Mouse (Mus musculus) megakaryocyte, embryonic 14.5 days (primary cell): ENCODE measurements around the gene Afap1l2. TPM values are rescaled to one million over a fixed set of nuclear protein-coding genes. Genes with fewer than 3 reads are reported as not detected.

ENCODE experiments used
- H3K27me3 ChIP-seq: replicated peaks from 2 replicates; pipeline ENCODE3; 2012; ENCODE audit warnings: inconsistent platforms
- H3K36me3 ChIP-seq: replicated peaks from 2 replicates; pipeline ENCODE3; 2012; ENCODE audit warnings: low read length, inconsistent platforms, mixed read lengths
- H3K4me1 ChIP-seq: 2 replicates; pipeline ENCODE4 v1.6.1; 2012; ENCODE audit warnings: inconsistent platforms
- H3K4me3 ChIP-seq: replicated peaks from 2 replicates; pipeline ENCODE3; 2012; ENCODE audit warnings: moderate library complexity, mild to moderate bottlenecking, inconsistent platforms
- H3K9me3 ChIP-seq: 2 replicates; pipeline ENCODE4 v1.6.1; 2012; ENCODE audit warnings: inconsistent platforms
- FLI1 ChIP-seq: IDR thresholded peaks from 2 replicates; pipeline ENCODE4 v1.6.1; 2012; ENCODE audit warnings: low read length, inconsistent platforms, mixed read lengths
- GATA1 ChIP-seq: IDR thresholded peaks from 3 replicates; pipeline ENCODE4 v1.6.1; 2012; ENCODE audit warnings: mixed read lengths, low read length, inconsistent platforms, borderline replicate concordance
- polyA plus RNA-seq: library from polyadenylated mRNA; stranded (reverse); fragments of >175 nt; gene quantifications from 2 replicates; pipeline ENCODE4 v1.2.3, GENCODE M21; 2012; ENCODE audit warnings: low replicate concordance; ENCODE audit not compliant: insufficient read depth

Gene Afap1l2
- polyA plus RNA-seq, 1 experiment = not detected

- Histone ChIP-seq H3K4me3 (no peak overlapping the region), H3K27me3 (peaks cover 50% of the 10 kb centered on the region), H3K9me3 (no peaks in the 10 kb centered on the region), H3K36me3 (no peaks in the 10 kb centered on the region), H3K4me1 (no peaks in the 10 kb centered on the region)
- TF ChIP-seq FLI1 (no peak), GATA1 (no peak)
These were observed 9.7 kb downstream of the Afap1l2 start for GRCm38 (mm10) chr19:56998331-56998730.

DNA sequence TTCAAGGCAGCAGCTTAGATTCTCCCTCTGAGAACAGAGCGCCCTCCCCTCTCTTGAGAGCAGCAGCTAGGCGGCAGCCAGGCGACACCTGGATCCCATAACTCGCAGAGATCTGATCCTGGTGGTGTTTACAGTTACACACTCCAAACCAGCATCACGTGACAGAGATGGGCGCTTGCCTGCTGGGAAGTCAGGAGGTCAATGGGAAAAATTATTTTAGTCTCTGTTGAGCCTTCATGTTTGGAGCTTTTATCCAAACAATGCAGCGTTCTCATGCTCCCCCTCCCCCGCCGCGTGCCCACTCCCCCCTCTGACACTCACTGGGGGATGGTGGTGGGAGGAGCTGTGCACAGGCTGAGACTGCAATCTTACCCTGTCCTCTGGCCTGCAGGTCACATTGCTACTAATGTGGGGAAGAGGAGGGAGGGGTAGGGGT is 10.8 kb downstream of the Afap1l2 start:
- no peaks in the 10 kb centered on the region for H3K36me3 ChIP-seq
- H3K27me3 ChIP-seq = peaks cover 46% of the 10 kb centered on the region
- no peaks in the 10 kb centered on the region for H3K4me1 ChIP-seq
- TF ChIP-seq FLI1 = no peak
- no peak overlapping the region for H3K4me3 ChIP-seq
- no peaks in the 10 kb centered on the region for H3K9me3 ChIP-seq

DNA sequence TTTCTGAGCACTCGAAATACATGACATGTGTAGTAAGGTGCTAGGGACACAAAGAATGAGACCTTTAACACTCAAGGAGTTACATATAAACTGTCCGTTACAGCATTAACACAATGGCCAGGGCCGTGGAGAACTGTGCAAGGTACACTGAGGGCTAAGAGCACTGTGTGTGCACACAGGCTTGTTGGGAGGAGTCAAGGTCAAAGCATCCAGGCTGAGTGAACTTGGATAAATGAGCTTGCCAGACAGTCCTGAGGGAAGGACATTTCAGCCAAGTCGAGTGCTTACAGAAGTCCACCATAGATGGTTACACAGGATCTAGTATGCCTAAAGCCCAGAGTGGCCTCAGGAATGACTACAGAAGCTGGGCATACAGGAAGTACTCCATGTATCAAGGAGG is 12.6 kb downstream of the Afap1l2 start:
- no peak for TF ChIP-seq FLI1
- TF ChIP-seq GATA1 = no peak
- Histone ChIP-seq H3K27me3 (peaks cover 41% of the 10 kb centered on the region), H3K9me3 (no peaks in the 10 kb centered on the region), H3K4me1 (no peaks in the 10 kb centered on the region), H3K4me3 (no peak overlapping the region), H3K36me3 (no peaks in the 10 kb centered on the region)

DNA sequence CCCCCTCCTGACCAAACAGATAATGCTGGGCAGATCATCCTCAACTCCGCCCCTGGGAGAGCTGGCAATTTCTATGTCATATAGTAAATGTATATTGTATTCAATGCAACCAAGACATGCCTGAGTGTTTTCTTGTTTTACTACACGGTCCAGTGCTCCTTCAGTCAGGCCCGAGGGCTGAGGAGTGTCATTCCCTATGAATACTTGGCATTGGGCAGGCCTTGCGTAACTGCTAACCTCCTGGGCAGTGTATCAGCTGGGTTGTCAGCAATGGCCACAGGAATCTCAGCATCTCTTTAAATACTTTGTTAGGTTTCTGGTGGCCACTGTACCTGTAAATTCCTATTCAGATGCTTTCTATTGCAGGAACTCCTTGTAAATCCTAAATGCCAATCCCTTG is 13.4 kb downstream of the Afap1l2 start:
- TF ChIP-seq FLI1 = no peak
- TF ChIP-seq GATA1 = no peak

GRCm38 (mm10) chr19:56993763-56994162 is 14.3 kb downstream of the Afap1l2 start:
- no peak for TF ChIP-seq FLI1
- no peak for TF ChIP-seq GATA1
- H3K27me3 ChIP-seq = peaks cover 40% of the 10 kb centered on the region
- H3K36me3 ChIP-seq = no peaks in the 10 kb centered on the region
- H3K4me1 ChIP-seq = no peaks in the 10 kb centered on the region
- H3K9me3 ChIP-seq = no peaks in the 10 kb centered on the region
- no peak overlapping the region for H3K4me3 ChIP-seq

More for the DNA sequence above, 13.4 kb downstream of the Afap1l2 start:
- no peak overlapping the region for H3K4me3 ChIP-seq
- peaks cover 39% of the 10 kb centered on the region for H3K27me3 ChIP-seq
- H3K4me1 ChIP-seq = no peaks in the 10 kb centered on the region
- no peaks in the 10 kb centered on the region for H3K36me3 ChIP-seq
- no peaks in the 10 kb centered on the region for H3K9me3 ChIP-seq

- Histone ChIP-seq H3K9me3 (no peaks in the 10 kb centered on the region), H3K27me3 (peaks cover 41% of the 10 kb centered on the region), H3K36me3 (no peaks in the 10 kb centered on the region), H3K4me1 (no peaks in the 10 kb centered on the region), H3K4me3 (no peak overlapping the region)
- no peak for TF ChIP-seq FLI1
- TF ChIP-seq GATA1 = no peak
These were observed 15.0 kb downstream of the Afap1l2 start for GRCm38 (mm10) chr19:56992978-56993545.

DNA sequence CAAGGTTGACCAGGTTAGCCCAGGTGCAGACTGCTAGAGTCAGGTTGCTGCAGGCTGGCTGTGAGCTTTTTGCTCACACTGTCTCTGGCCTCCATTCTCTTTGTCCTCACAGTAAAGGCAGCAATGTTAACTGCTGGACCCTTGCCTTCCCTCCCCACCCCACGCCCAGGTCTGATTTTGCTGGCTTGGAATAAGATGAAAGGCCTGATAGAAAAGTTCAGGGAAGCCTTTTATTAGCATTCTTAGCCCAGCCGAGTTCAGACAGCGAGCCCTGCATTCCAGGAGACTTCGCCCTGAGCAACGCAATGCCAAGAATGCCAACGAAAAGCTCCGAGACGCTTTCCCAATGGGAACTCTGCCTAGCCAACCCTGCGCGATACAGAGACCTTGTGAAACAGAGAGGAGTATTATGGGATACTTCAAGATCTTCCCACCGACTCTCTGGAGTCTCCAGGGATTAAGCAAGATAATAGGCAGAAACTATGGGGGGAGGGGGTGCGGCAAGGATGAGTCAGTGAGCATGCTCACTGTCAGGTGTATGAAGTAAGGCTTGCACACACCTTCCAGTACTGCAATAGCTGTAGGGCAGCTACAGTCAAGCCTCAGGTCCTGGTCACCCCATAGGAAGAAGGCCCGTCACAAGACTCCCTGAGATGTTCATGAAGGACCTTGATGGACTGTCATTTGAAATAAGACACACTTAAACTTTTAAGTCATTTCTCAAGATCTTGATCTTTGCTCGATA is 17.5 kb downstream of the Afap1l2 start:
- Histone ChIP-seq H3K27me3 (peaks cover 35% of the 10 kb centered on the region), H3K4me1 (no peaks in the 10 kb centered on the region), H3K9me3 (no peaks in the 10 kb centered on the region), H3K4me3 (no peak overlapping the region), H3K36me3 (no peaks in the 10 kb centered on the region)
- no peak for TF ChIP-seq FLI1
- TF ChIP-seq GATA1 = no peak

DNA sequence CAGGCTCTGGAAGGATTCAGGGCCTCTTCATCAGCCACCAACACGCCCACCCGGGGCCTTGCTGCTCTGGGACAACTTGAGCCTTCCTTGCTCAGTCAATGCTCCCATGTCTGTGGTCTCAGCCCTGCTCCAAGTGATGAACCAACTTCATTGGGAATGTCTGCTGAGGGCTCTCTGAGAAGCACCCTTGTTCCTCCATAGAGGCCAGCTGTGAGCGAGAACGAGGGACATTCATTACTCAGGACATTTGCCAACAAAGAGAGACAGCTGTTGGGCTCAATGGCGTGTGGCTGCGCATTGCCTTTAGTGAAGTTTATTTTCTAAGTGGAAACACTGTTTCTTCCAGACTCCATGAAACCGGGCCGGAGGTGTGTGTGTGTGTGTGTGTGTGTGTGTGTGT is 18.9 kb downstream of the Afap1l2 start:
- TF ChIP-seq GATA1 (no peak), FLI1 (no peak)
- Histone ChIP-seq H3K4me1 (no peaks in the 10 kb centered on the region), H3K36me3 (no peaks in the 10 kb centered on the region), H3K9me3 (no peaks in the 10 kb centered on the region), H3K27me3 (peaks cover 28% of the 10 kb centered on the region), H3K4me3 (no peak overlapping the region)

DNA sequence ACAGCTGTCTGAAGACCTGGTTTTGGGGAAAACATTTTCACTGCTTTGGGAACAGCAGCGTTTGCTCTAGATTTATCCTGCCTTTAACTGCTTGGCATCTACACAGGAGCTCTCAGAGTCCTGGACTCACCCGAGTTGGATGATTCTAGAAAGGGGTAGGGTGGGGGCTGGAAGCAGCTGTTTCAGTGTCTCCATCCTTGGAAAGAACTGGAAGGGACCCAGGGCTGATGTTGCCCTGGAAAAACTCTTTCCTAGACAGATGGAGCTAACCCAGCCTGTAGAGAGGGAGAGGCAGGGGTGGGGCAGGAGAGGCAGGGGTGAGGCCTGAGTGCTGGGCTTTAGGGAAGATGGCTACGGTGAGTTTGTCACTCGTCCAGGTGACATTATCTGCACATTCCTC is 23.8 kb downstream of the Afap1l2 start:
- TF ChIP-seq GATA1 (no peak), FLI1 (no peak)
- Histone ChIP-seq H3K4me3 (no peak overlapping the region), H3K36me3 (no peaks in the 10 kb centered on the region), H3K4me1 (no peaks in the 10 kb centered on the region), H3K27me3 (peaks cover 15% of the 10 kb centered on the region), H3K9me3 (no peaks in the 10 kb centered on the region)

GRCm38 (mm10) chr19:56983757-56984156 is 24.3 kb downstream of the Afap1l2 start:
- TF ChIP-seq FLI1 (no peak), GATA1 (no peak)
- Histone ChIP-seq H3K27me3 (peaks cover 11% of the 10 kb centered on the region), H3K4me1 (no peaks in the 10 kb centered on the region), H3K36me3 (no peaks in the 10 kb centered on the region), H3K9me3 (no peaks in the 10 kb centered on the region), H3K4me3 (no peak overlapping the region)
